Mouse (Mus musculus): ENCODE measurements around the gene Gm12216. TPM values are rescaled to one million over a fixed set of nuclear protein-coding genes. Genes with fewer than 3 reads are reported as not detected.
A peak's percentile ranks its signal among the peaks of the same experiment; 100 is the strongest.

Gene Gm12216
- polyA plus RNA-seq, 1 experiment from 2014 or later = 1.5 TPM

- WGBS (ENCODE audit: insufficient replicate concordance) = 80% methylated on average over 6 of the region's 6 CpGs
- TF ChIP-seq CTCF (IDR thresholded peaks at IDR 0.05; ENCODE audit: low read depth) (no peak), EP300 (IDR thresholded peaks at IDR 0.05; ENCODE audit: low read depth) (no peak)
- no peak for ATAC-seq
These were observed 847 bp downstream of the Gm12216 start for GRCm38 (mm10) chr11:53858058-53858760.

GRCm38 (mm10) chr11:53853665-53854064 lies 5.4 kb downstream of the Gm12216 start:
- ATAC-seq (no peak), DNase-seq (no peak)
- no peaks in the 10 kb centered on the region; the same call in 1 of the 2 replicates for H3K4me1 ChIP-seq (ENCODE audit: insufficient read depth)
- no peaks in the 10 kb centered on the region for H3K36me3 ChIP-seq (replicated peaks; ENCODE audit: insufficient read depth, low read length)
- H3K4me2 ChIP-seq (ENCODE audit: low read depth, low read length) = no peak overlapping the region
- no peak overlapping the region for H3K27ac ChIP-seq (ENCODE audit: low read depth)
- no peak overlapping the region for H3K4me3 ChIP-seq (ENCODE audit: low read depth, low read length)
- no peak for TF ChIP-seq CTCF (IDR thresholded peaks at IDR 0.05; ENCODE audit: low read depth)
- no peak for TF ChIP-seq EP300 (IDR thresholded peaks at IDR 0.05; ENCODE audit: low read depth)
- no peak overlapping the region for H3K9ac ChIP-seq (replicated peaks)
- no peaks in the 10 kb centered on the region for H3K27me3 ChIP-seq (ENCODE audit: insufficient read depth, low read length)
- WGBS (ENCODE audit: insufficient replicate concordance) = 51% methylated on average over 5 of the region's 5 CpGs
- no peaks in the 10 kb centered on the region for H3K9me3 ChIP-seq (ENCODE audit: low read length)

More at GRCm38 (mm10) chr11:53858058-53858760, 847 bp downstream of the Gm12216 start:
- Histone ChIP-seq H3K36me3 (replicated peaks; ENCODE audit: insufficient read depth, low read length) (no peaks in the 10 kb centered on the region), H3K27me3 (ENCODE audit: insufficient read depth, low read length) (no peaks in the 10 kb centered on the region), H3K9ac (replicated peaks) (no peak overlapping the region), H3K9me3 (ENCODE audit: low read length) (no peaks in the 10 kb centered on the region), H3K27ac (ENCODE audit: low read depth) (no peak overlapping the region), H3K4me3 (ENCODE audit: low read depth, low read length) (peak overlapping the region; percentile 55), H3K4me2 (ENCODE audit: low read depth, low read length) (peak overlapping the region; percentile 73), H3K4me1 (ENCODE audit: insufficient read depth) (no peaks in the 10 kb centered on the region)
- DNase-seq = no peak

- ATAC-seq (peak; percentile 19; the same call in 1 of the 2 replicates), DNase-seq (peak; percentile 49)
- H3K36me3 ChIP-seq (replicated peaks; ENCODE audit: insufficient read depth, low read length) = no peaks in the 10 kb centered on the region
These were observed 7.3 kb downstream of the Gm12216 start for GRCm38 (mm10) chr11:53851795-53852194.

GRCm38 (mm10) chr11:53849588-53850320 lies 9.3 kb downstream of the Gm12216 start:
- H3K9ac ChIP-seq (replicated peaks) = no peak overlapping the region
- peak; percentile 79 for DNase-seq
- no peak overlapping the region for H3K27ac ChIP-seq (ENCODE audit: low read depth)
- peak; percentile 49; the same call in 1 of the 2 replicates for ATAC-seq
- no peaks in the 10 kb centered on the region for H3K36me3 ChIP-seq (replicated peaks; ENCODE audit: insufficient read depth, low read length)
- H3K4me3 ChIP-seq (ENCODE audit: low read depth, low read length) = no peak overlapping the region
- no peaks in the 10 kb centered on the region for H3K27me3 ChIP-seq (ENCODE audit: insufficient read depth, low read length)
- no peaks in the 10 kb centered on the region; the same call in 1 of the 2 replicates for H3K4me1 ChIP-seq (ENCODE audit: insufficient read depth)
- WGBS (ENCODE audit: insufficient replicate concordance) = 34% methylated on average over 9 of the region's 9 CpGs
- TF ChIP-seq EP300 (IDR thresholded peaks at IDR 0.05; ENCODE audit: low read depth) (no peak), CTCF (IDR thresholded peaks at IDR 0.05; ENCODE audit: low read depth) (peak; percentile 87)
- no peaks in the 10 kb centered on the region for H3K9me3 ChIP-seq (ENCODE audit: low read length)
- H3K4me2 ChIP-seq (ENCODE audit: low read depth, low read length) = no peak overlapping the region

More at GRCm38 (mm10) chr11:53851795-53852194, 7.3 kb downstream of the Gm12216 start:
- no peak for TF ChIP-seq CTCF (IDR thresholded peaks at IDR 0.05; ENCODE audit: low read depth)
- no peak for TF ChIP-seq EP300 (IDR thresholded peaks at IDR 0.05; ENCODE audit: low read depth)
- Histone ChIP-seq H3K4me1 (ENCODE audit: insufficient read depth) (no peaks in the 10 kb centered on the region; the same call in 1 of the 2 replicates), H3K27me3 (ENCODE audit: insufficient read depth, low read length) (no peaks in the 10 kb centered on the region), H3K27ac (ENCODE audit: low read depth) (no peak overlapping the region), H3K4me2 (ENCODE audit: low read depth, low read length) (no peak overlapping the region), H3K9me3 (ENCODE audit: low read length) (no peaks in the 10 kb centered on the region), H3K4me3 (ENCODE audit: low read depth, low read length) (no peak overlapping the region), H3K9ac (replicated peaks) (no peak overlapping the region)
- WGBS (ENCODE audit: insufficient replicate concordance) = 19% methylated on average over 5 of the region's 5 CpGs

GRCm38 (mm10) chr11:53845680-53846079 lies 13.4 kb downstream of the Gm12216 start:
- H3K4me1 ChIP-seq (ENCODE audit: insufficient read depth) = no peaks in the 10 kb centered on the region; the same call in none of the 2 replicates
- no peaks in the 10 kb centered on the region for H3K9me3 ChIP-seq (ENCODE audit: low read length)
- H3K9ac ChIP-seq (replicated peaks) = no peak overlapping the region
- TF ChIP-seq EP300 (IDR thresholded peaks at IDR 0.05; ENCODE audit: low read depth) = no peak
- no peak for TF ChIP-seq CTCF (IDR thresholded peaks at IDR 0.05; ENCODE audit: low read depth)
- DNase-seq = no peak
- no peaks in the 10 kb centered on the region for H3K36me3 ChIP-seq (replicated peaks; ENCODE audit: insufficient read depth, low read length)
- no peak overlapping the region for H3K4me2 ChIP-seq (ENCODE audit: low read depth, low read length)
- ATAC-seq = no peak
- H3K27me3 ChIP-seq (ENCODE audit: insufficient read depth, low read length) = no peaks in the 10 kb centered on the region
- peak overlapping the region; percentile 36 for H3K27ac ChIP-seq (ENCODE audit: low read depth)
- H3K4me3 ChIP-seq (ENCODE audit: low read depth, low read length) = no peak overlapping the region
- WGBS (ENCODE audit: insufficient replicate concordance) = 49% methylated on average over 6 of the region's 6 CpGs

- Histone ChIP-seq H3K4me1 (ENCODE audit: insufficient read depth) (peaks cover 12% of the 10 kb centered on the region), H3K4me2 (ENCODE audit: low read depth, low read length) (no peak overlapping the region), H3K27ac (ENCODE audit: low read depth) (no peak overlapping the region), H3K27me3 (ENCODE audit: insufficient read depth, low read length) (no peaks in the 10 kb centered on the region), H3K9me3 (ENCODE audit: low read length) (no peaks in the 10 kb centered on the region), H3K4me3 (ENCODE audit: low read depth, low read length) (no peak overlapping the region), H3K9ac (replicated peaks) (no peak overlapping the region), H3K36me3 (replicated peaks; ENCODE audit: insufficient read depth, low read length) (no peaks in the 10 kb centered on the region)
- ATAC-seq (no peak), DNase-seq (no peak)
- TF ChIP-seq EP300 (IDR thresholded peaks at IDR 0.05; ENCODE audit: low read depth) = no peak
- no peak for TF ChIP-seq CTCF (IDR thresholded peaks at IDR 0.05; ENCODE audit: low read depth)
- 78% methylated on average over 10 of the region's 10 CpGs for WGBS (ENCODE audit: insufficient replicate concordance)
These were observed 15.9 kb downstream of the Gm12216 start for GRCm38 (mm10) chr11:53843106-53843505.
